In genomic region chr1:172296816-172297510, GRCm38 (mm10) we compare ENCODE assay signal across 8 mouse cellular contexts. TPM values are rescaled to one million over a fixed set of nuclear protein-coding genes. Genes with fewer than 3 reads are reported as not detected.
DNase-seq lines count a peak whose midpoint lies in the region; ATAC-seq lines count a peak whose summit lies in the region.

No protein-coding gene starts in this region.

- H3K4me1 ChIP-seq in forebrain, embryonic 10.5 days, result peaks cover 68% of the 10 kb centered on the region
- peaks cover 13% of the 10 kb centered on the region; the same call in 1 of the 2 replicates for H3K4me1 ChIP-seq in forebrain, embryonic 11.5 days (replicated peaks; ENCODE audit: control insufficient read depth, insufficient read depth, low read length)
- H3K4me1 ChIP-seq in forebrain, embryonic 13.5 days, result peaks cover 60% of the 10 kb centered on the region
- peaks cover 67% of the 10 kb centered on the region for H3K4me1 ChIP-seq in hindbrain, embryonic 10.5 days (replicated peaks)
- H3K4me1 ChIP-seq in midbrain, embryonic 10.5 days, result peaks cover 52% of the 10 kb centered on the region

- H3K9ac ChIP-seq in forebrain, embryonic 11.5 days (ENCODE audit: low read length), result no peak overlapping the region
- H3K9ac ChIP-seq in forebrain, embryonic 13.5 days, result peak overlapping the region; percentile 45

- no peak overlapping the region for H3K4me2 ChIP-seq in forebrain, embryonic 11.5 days (ENCODE audit: low read depth, low read length, severe bottlenecking)
- H3K4me2 ChIP-seq in forebrain, embryonic 13.5 days, result peak overlapping the region; percentile 46

- no peak for ATAC-seq in forebrain, embryonic 11.5 days (replicated peaks; ENCODE audit: low FRiP score)
- no peak for ATAC-seq in forebrain, embryonic 13.5 days

- peaks cover 59% of the 10 kb centered on the region for H3K27me3 ChIP-seq in forebrain, embryonic 10.5 days (ENCODE audit: poor library complexity, severe bottlenecking)
- no peaks in the 10 kb centered on the region for H3K27me3 ChIP-seq in forebrain, embryonic 11.5 days (ENCODE audit: control insufficient read depth, insufficient read depth, low read length)
- no peaks in the 10 kb centered on the region for H3K27me3 ChIP-seq in forebrain, embryonic 13.5 days
- H3K27me3 ChIP-seq in hindbrain, embryonic 10.5 days (ENCODE audit: insufficient read depth, poor library complexity, severe bottlenecking), result peaks cover 37% of the 10 kb centered on the region
- peaks cover 62% of the 10 kb centered on the region for H3K27me3 ChIP-seq in midbrain, embryonic 10.5 days (ENCODE audit: low read depth, poor library complexity, severe bottlenecking)

- H3K36me3 ChIP-seq in forebrain, embryonic 10.5 days (replicated peaks), result no peaks in the 10 kb centered on the region
- H3K36me3 ChIP-seq in forebrain, embryonic 11.5 days (ENCODE audit: control insufficient read depth, insufficient read depth, low read length), result no peaks in the 10 kb centered on the region
- no peaks in the 10 kb centered on the region for H3K36me3 ChIP-seq in forebrain, embryonic 13.5 days (ENCODE audit: poor library complexity, severe bottlenecking)
- H3K36me3 ChIP-seq in hindbrain, embryonic 10.5 days, result no peaks in the 10 kb centered on the region
- no peaks in the 10 kb centered on the region for H3K36me3 ChIP-seq in midbrain, embryonic 10.5 days

- H3K9me3 ChIP-seq in forebrain, embryonic 10.5 days, result no peaks in the 10 kb centered on the region
- H3K9me3 ChIP-seq in forebrain, embryonic 11.5 days (ENCODE audit: control insufficient read depth, low read length), result no peaks in the 10 kb centered on the region
- H3K9me3 ChIP-seq in forebrain, embryonic 13.5 days (replicated peaks), result no peaks in the 10 kb centered on the region
- no peaks in the 10 kb centered on the region for H3K9me3 ChIP-seq in hindbrain, embryonic 10.5 days
- no peaks in the 10 kb centered on the region for H3K9me3 ChIP-seq in midbrain, embryonic 10.5 days (replicated peaks)

- peak overlapping the region; percentile 72 for H3K27ac ChIP-seq in forebrain, embryonic 10.5 days
- no peak overlapping the region for H3K27ac ChIP-seq in forebrain, embryonic 11.5 days (ENCODE audit: low read depth, low read length)
- peak overlapping the region; percentile 73 for H3K27ac ChIP-seq in forebrain, embryonic 13.5 days
- peak overlapping the region; percentile 79 for H3K27ac ChIP-seq in hindbrain, embryonic 10.5 days
- H3K27ac ChIP-seq in midbrain, embryonic 10.5 days (replicated peaks), result peak overlapping the region; percentile 72

- peak overlapping the region; percentile 31; the same call in 1 of the 2 replicates for H3K4me3 ChIP-seq in forebrain, embryonic 10.5 days
- no peak overlapping the region for H3K4me3 ChIP-seq in forebrain, embryonic 11.5 days (ENCODE audit: low read depth, low read length)
- H3K4me3 ChIP-seq in forebrain, embryonic 13.5 days, result peak overlapping the region; percentile 27
- H3K4me3 ChIP-seq in hindbrain, embryonic 10.5 days, result peak overlapping the region; percentile 34; the same call in 1 of the 2 replicates
- H3K4me3 ChIP-seq in midbrain, embryonic 10.5 days, result peak overlapping the region; percentile 31; the same call in 1 of the 2 replicates

- 87% methylated on average over 6 of the region's 6 CpGs for WGBS in forebrain, embryonic 10.5 days
- WGBS in forebrain, embryonic 11.5 days, result 81% methylated on average over 6 of the region's 6 CpGs
- WGBS in forebrain, embryonic 13.5 days, result 79% methylated on average over 6 of the region's 6 CpGs
- 80% methylated on average over 6 of the region's 6 CpGs for WGBS in hindbrain, embryonic 10.5 days
- WGBS in midbrain, embryonic 10.5 days, result 81% methylated on average over 6 of the region's 6 CpGs

- no peak for DNase-seq in forebrain, embryonic 10.5 days (ENCODE audit: extremely low spot score, low spot score)
- no peak for DNase-seq in forebrain, embryonic 11.5 days (ENCODE audit: low spot score)
- no peak for DNase-seq in hindbrain, embryonic 10.5 days (ENCODE audit: low spot score)
- DNase-seq in midbrain, embryonic 10.5 days (ENCODE audit: low spot score), result no peak
- DNase-seq in spleen, adult 12 weeks (ENCODE audit: low spot score), result no peak
- no peak for DNase-seq in kidney, postnatal 36 days
- DNase-seq in retina, embryonic 14.5 days (ENCODE audit: low spot score), result no peak

RNA-seq across cellular contexts. Expression of gene Atp1a2, which starts 0.9 kb away (rescaled TPM):
- polyA plus RNA-seq in forebrain, embryonic 10.5 days (2016; fragmentation: Nextera tagmentation; extraction: Ambion mirVana), result 0.86 and 2.0 TPM in 2 replicates
- 1.5 and 2.1 TPM in 2 replicates for polyA plus RNA-seq in forebrain, embryonic 11.5 days (2014; fragmentation: Nextera tagmentation; extraction: Ambion mirVana)
- 17.6 and 17.8 TPM in 2 replicates for polyA plus RNA-seq in forebrain, embryonic 13.5 days (2015; fragmentation: Nextera tagmentation; extraction: Ambion mirVana)
- polyA plus RNA-seq in hindbrain, embryonic 10.5 days (2016; fragmentation: Nextera tagmentation; extraction: Ambion mirVana), result 2.1 and 2.3 TPM in 2 replicates
- polyA plus RNA-seq in midbrain, embryonic 10.5 days (2016; fragmentation: Nextera tagmentation; extraction: Ambion mirVana), result 3.0 and 4.3 TPM in 2 replicates

RNA-seq across cellular contexts. Expression of gene Kcnj9, which starts 32.2 kb away (rescaled TPM):
- 0.17 and 0.43 TPM in 2 replicates for polyA plus RNA-seq in forebrain, embryonic 10.5 days (2016; fragmentation: Nextera tagmentation; extraction: Ambion mirVana)
- 0.68 and 0.89 TPM in 2 replicates for polyA plus RNA-seq in forebrain, embryonic 11.5 days (2014; fragmentation: Nextera tagmentation; extraction: Ambion mirVana)
- polyA plus RNA-seq in forebrain, embryonic 13.5 days (2015; fragmentation: Nextera tagmentation; extraction: Ambion mirVana), result 1.8 and 3.0 TPM in 2 replicates
- polyA plus RNA-seq in hindbrain, embryonic 10.5 days (2016; fragmentation: Nextera tagmentation; extraction: Ambion mirVana), result 0.11 and 0.71 TPM in 2 replicates
- polyA plus RNA-seq in midbrain, embryonic 10.5 days (2016; fragmentation: Nextera tagmentation; extraction: Ambion mirVana), result 0.23 and 0.61 TPM in 2 replicates

RNA-seq across cellular contexts. Expression of gene Igsf8, which starts 35.5 kb away (rescaled TPM):
- 53.0 and 55.4 TPM in 2 replicates for polyA plus RNA-seq in forebrain, embryonic 10.5 days (2016; fragmentation: Nextera tagmentation; extraction: Ambion mirVana)
- polyA plus RNA-seq in forebrain, embryonic 11.5 days (2014; fragmentation: Nextera tagmentation; extraction: Ambion mirVana), result 104 and 122 TPM in 2 replicates
- 164 and 169 TPM in 2 replicates for polyA plus RNA-seq in forebrain, embryonic 13.5 days (2015; fragmentation: Nextera tagmentation; extraction: Ambion mirVana)
- polyA plus RNA-seq in hindbrain, embryonic 10.5 days (2016; fragmentation: Nextera tagmentation; extraction: Ambion mirVana), result 63.5 and 142 TPM in 2 replicates
- polyA plus RNA-seq in midbrain, embryonic 10.5 days (2016; fragmentation: Nextera tagmentation; extraction: Ambion mirVana), result 50.2 and 62.4 TPM in 2 replicates

RNA-seq across cellular contexts. Expression of gene Atp1a4, which starts 38.7 kb away (rescaled TPM):
- not detected in 2 replicates for polyA plus RNA-seq in forebrain, embryonic 10.5 days (2016; fragmentation: Nextera tagmentation; extraction: Ambion mirVana)
- polyA plus RNA-seq in forebrain, embryonic 11.5 days (2014; fragmentation: Nextera tagmentation; extraction: Ambion mirVana), result 0.08 TPM in 1 of 2 replicates, not detected in the other
- polyA plus RNA-seq in forebrain, embryonic 13.5 days (2015; fragmentation: Nextera tagmentation; extraction: Ambion mirVana), result 0.10 TPM in 1 of 2 replicates, not detected in the other
- polyA plus RNA-seq in hindbrain, embryonic 10.5 days (2016; fragmentation: Nextera tagmentation; extraction: Ambion mirVana), result not detected in 2 replicates
- polyA plus RNA-seq in midbrain, embryonic 10.5 days (2016; fragmentation: Nextera tagmentation; extraction: Ambion mirVana), result not detected in 2 replicates

RNA-seq across cellular contexts. Expression of gene Kcnj10, which starts 44.0 kb away (rescaled TPM):
- 0.46 and 0.47 TPM in 2 replicates for polyA plus RNA-seq in forebrain, embryonic 10.5 days (2016; fragmentation: Nextera tagmentation; extraction: Ambion mirVana)
- polyA plus RNA-seq in forebrain, embryonic 11.5 days (2014; fragmentation: Nextera tagmentation; extraction: Ambion mirVana), result 0.69 and 0.73 TPM in 2 replicates
- polyA plus RNA-seq in forebrain, embryonic 13.5 days (2015; fragmentation: Nextera tagmentation; extraction: Ambion mirVana), result 1.2 and 1.5 TPM in 2 replicates
- 0.31 and 0.77 TPM in 2 replicates for polyA plus RNA-seq in hindbrain, embryonic 10.5 days (2016; fragmentation: Nextera tagmentation; extraction: Ambion mirVana)
- 0.46 and 0.75 TPM in 2 replicates for polyA plus RNA-seq in midbrain, embryonic 10.5 days (2016; fragmentation: Nextera tagmentation; extraction: Ambion mirVana)
